Mouse (Mus musculus): ENCODE results near the gene Ubash3a.

- TF ChIP-seq MAFK (IDR thresholded peaks at IDR 0.05; ENCODE audit: insufficient read depth, low read depth, low read length) (no peak), CHD2 (IDR thresholded peaks at IDR 0.05; ENCODE audit: low read depth, low read length) (no peak)
These were observed 24.1 kb downstream of the Ubash3a start for GRCm38 (mm10) chr17:31231780-31232179.

Measured in ES-E14 (cell line).